Mouse (Mus musculus) heart, postnatal 0 days (tissue): ENCODE results near the gene Rhag. TPM values are rescaled to one million over a fixed set of nuclear protein-coding genes. Genes with fewer than 3 reads are reported as not detected.

Source experiments
- ATAC-seq: fragments of 200-750 bp; cut with Nextera tagmentation; 2 replicates; pipeline ENCODE4 v1.8.0; 2017; ENCODE audit warnings: low read depth, moderate number of reproducible peaks, moderate library complexity; ENCODE audit not compliant: insufficient read depth
- DNase-seq: peaks from one replicate; pipeline ENCODE4 v3.0.0-alpha.2; 2016; ENCODE audit warnings: low spot score
- H3K27ac ChIP-seq: fragments of 300-500 bp; sonication (generic); 2 replicates; pipeline ENCODE4 v1.5.1; 2014; ENCODE audit warnings: low read depth, mild to moderate bottlenecking
- H3K27me3 ChIP-seq: fragments of 300-500 bp; sonication (generic); 2 replicates; pipeline ENCODE4 v1.6.1; 2014; ENCODE audit warnings: low read length, mixed read lengths; ENCODE audit not compliant: control insufficient read depth, insufficient read depth
- H3K36me3 ChIP-seq: fragments of 300-500 bp; sonication (generic); replicated peaks from 2 replicates; pipeline ENCODE4 v1.6.1; 2014; ENCODE audit warnings: low read length, mixed read lengths; ENCODE audit not compliant: control insufficient read depth, insufficient read depth
- H3K4me1 ChIP-seq: fragments of 300-500 bp; sonication (generic); 2 replicates; pipeline ENCODE4 v1.6.1; 2014; ENCODE audit warnings: antibody characterized with exemption; ENCODE audit not compliant: control insufficient read depth, insufficient read depth
- H3K4me2 ChIP-seq: fragments of 300-500 bp; sonication (generic); 2 replicates; pipeline ENCODE4 v1.6.1; 2014; ENCODE audit warnings: low read depth, mild to moderate bottlenecking, low read length, moderate library complexity
- H3K4me3 ChIP-seq: fragments of 300-500 bp; sonication (generic); 2 replicates; pipeline ENCODE4 v1.5.1; 2014; ENCODE audit warnings: low read depth, low read length
- H3K9ac ChIP-seq: fragments of 300-500 bp; sonication (generic); replicated peaks from 2 replicates; pipeline ENCODE4 v1.6.1; 2014; ENCODE audit warnings: low read depth, low read length, mixed read lengths
- H3K9me3 ChIP-seq: fragments of 300-500 bp; sonication (generic); replicated peaks from 2 replicates; pipeline ENCODE4 v1.6.1; 2016; ENCODE audit warnings: low read length; ENCODE audit not compliant: control insufficient read depth
- CTCF ChIP-seq: IDR thresholded peaks from 2 replicates; pipeline ENCODE4 v1.5.1; 2016; ENCODE audit warnings: antibody characterized with exemption, control low read depth, low read depth
- EP300 ChIP-seq: IDR thresholded peaks from 2 replicates; pipeline ENCODE4 v1.6.1; 2016; ENCODE audit warnings: antibody characterized with exemption, low read depth
- WGBS: fragments of 180-500 bp; shearing (Covaris S2); extraction: QIAGEN DNeasy Blood & Tissue Kit; methylation state at CpG from one replicate; pipeline ENCODE4 v1.1.7; 2014; 5-methylcytosine and 5-hydroxymethylcytosine counted together
- polyA plus RNA-seq: library from polyadenylated mRNA; unstranded; fragments of >200 nt; fragmentation: Nextera tagmentation; extraction: Ambion mirVana; gene quantifications from 2 replicates; pipeline ENCODE4 v1.2.1, GENCODE M21; 2015
- total RNA-seq: library from RNA; depleted of rRNA; stranded (reverse); fragments of >200 nt; gene quantifications from 2 replicates; pipeline ENCODE4 v1.2.3, GENCODE M21; 2014; ENCODE audit warnings: low replicate concordance

The Rhag gene
- total and polyA plus RNA-seq, 2 experiments from 2014 or later = 0.34 TPM; not detected in 1

- Histone ChIP-seq H3K9me3 (no peaks in the 10 kb centered on the region), H3K4me2 (no peak overlapping the region), H3K27ac (no peak overlapping the region), H3K4me1 (no peaks in the 10 kb centered on the region), H3K36me3 (no peaks in the 10 kb centered on the region), H3K9ac (no peak overlapping the region), H3K4me3 (no peak overlapping the region), H3K27me3 (no peaks in the 10 kb centered on the region)
- 61% methylated on average over 9 of the region's 9 CpGs for WGBS
- TF ChIP-seq EP300 = no peak
- TF ChIP-seq CTCF = no peak
- DNase-seq = no peak
- no peak for ATAC-seq
These were observed 10.6 kb downstream of the Rhag start for GRCm38 (mm10) chr17:40821477-40821876.

GRCm38 (mm10) chr17:40823817-40824216 lies 12.9 kb downstream of the Rhag start:
- TF ChIP-seq CTCF (peak; percentile 28; the same call in 1 of the 2 replicates), EP300 (no peak)
- no peak overlapping the region for H3K4me3 ChIP-seq
- 25% methylated on average over 4 of the region's 4 CpGs for WGBS
- ATAC-seq (no peak), DNase-seq (no peak)
- H3K36me3 ChIP-seq = no peaks in the 10 kb centered on the region
- H3K4me2 ChIP-seq = no peak overlapping the region
- no peaks in the 10 kb centered on the region for H3K9me3 ChIP-seq
- no peaks in the 10 kb centered on the region for H3K4me1 ChIP-seq
- H3K27me3 ChIP-seq = no peaks in the 10 kb centered on the region
- H3K27ac ChIP-seq = no peak overlapping the region
- no peak overlapping the region for H3K9ac ChIP-seq

DNA sequence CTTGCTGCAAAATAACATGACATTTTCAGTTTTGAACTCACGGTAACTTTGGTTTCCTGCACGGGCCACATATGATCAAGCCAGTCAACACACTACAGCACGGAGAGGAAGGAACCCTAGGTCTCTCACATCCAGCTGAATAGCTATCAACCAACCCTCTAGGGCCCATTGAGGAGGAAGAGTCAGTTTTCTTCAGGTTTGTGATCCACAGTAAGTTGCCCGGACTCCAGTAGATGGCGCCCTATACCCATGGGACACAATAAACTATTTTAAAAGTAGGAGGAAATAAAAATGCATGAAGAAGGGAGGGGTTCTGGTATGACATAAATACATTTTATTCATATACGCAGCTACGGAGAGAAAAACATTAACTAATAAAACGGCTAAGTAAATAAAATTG lies 13.6 kb downstream of the Rhag start:
- TF ChIP-seq CTCF (peak; percentile 57), EP300 (no peak)
- DNase-seq = no peak
- WGBS = 42% methylated on average over 8 of the region's 8 CpGs
- no peak overlapping the region for H3K27ac ChIP-seq
- H3K36me3 ChIP-seq = no peaks in the 10 kb centered on the region
- no peaks in the 10 kb centered on the region for H3K4me1 ChIP-seq
- no peaks in the 10 kb centered on the region for H3K9me3 ChIP-seq
- no peak overlapping the region for H3K4me3 ChIP-seq
- H3K9ac ChIP-seq = no peak overlapping the region
- H3K4me2 ChIP-seq = no peak overlapping the region
- ATAC-seq = no peak
- no peaks in the 10 kb centered on the region for H3K27me3 ChIP-seq

- no peaks in the 10 kb centered on the region for H3K4me1 ChIP-seq
- WGBS = 35% methylated on average over 2 of the region's 2 CpGs
- H3K36me3 ChIP-seq = no peaks in the 10 kb centered on the region
- peak; percentile 15; the same call in 1 of the 2 replicates for TF ChIP-seq CTCF
- TF ChIP-seq EP300 = no peak
- no peaks in the 10 kb centered on the region for H3K9me3 ChIP-seq
- DNase-seq (no peak), ATAC-seq (no peak)
- H3K27ac ChIP-seq = no peak overlapping the region
- H3K4me2 ChIP-seq = no peak overlapping the region
- no peak overlapping the region for H3K9ac ChIP-seq
- H3K27me3 ChIP-seq = no peaks in the 10 kb centered on the region
- H3K4me3 ChIP-seq = no peak overlapping the region
These were observed 20.9 kb downstream of the Rhag start for GRCm38 (mm10) chr17:40831870-40832269.

DNA sequence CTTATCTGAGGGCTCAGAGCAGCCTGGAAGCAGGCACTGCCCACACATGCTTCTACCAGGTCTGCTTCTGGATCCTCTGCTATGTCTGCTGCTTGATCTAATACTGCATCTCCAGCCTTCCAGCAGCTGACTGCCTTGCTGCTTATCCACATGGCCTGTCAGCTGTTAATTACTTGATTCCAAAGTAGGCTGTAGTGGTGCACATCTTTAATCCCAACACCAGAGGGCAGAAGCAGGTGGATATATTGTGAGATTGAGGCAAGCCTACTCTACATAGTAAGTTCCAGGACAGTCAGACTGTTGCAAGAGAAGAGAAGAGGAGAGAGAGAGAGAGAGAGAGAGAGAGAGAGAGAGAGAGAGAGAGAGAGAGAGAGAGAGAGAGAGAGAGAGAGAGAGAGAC lies 26.4 kb downstream of the Rhag start:
- TF ChIP-seq CTCF (peak; percentile 74), EP300 (no peak)
- Histone ChIP-seq H3K9ac (no peak overlapping the region), H3K27me3 (no peaks in the 10 kb centered on the region), H3K27ac (no peak overlapping the region), H3K4me3 (no peak overlapping the region), H3K4me1 (no peaks in the 10 kb centered on the region), H3K36me3 (no peaks in the 10 kb centered on the region), H3K4me2 (no peak overlapping the region), H3K9me3 (no peaks in the 10 kb centered on the region)
- DNase-seq = peak; percentile 54
- ATAC-seq = no peak

- no peak overlapping the region for H3K4me3 ChIP-seq
- no peak overlapping the region for H3K27ac ChIP-seq
- TF ChIP-seq CTCF (no peak), EP300 (no peak)
- no peaks in the 10 kb centered on the region for H3K27me3 ChIP-seq
- H3K9me3 ChIP-seq = no peaks in the 10 kb centered on the region
- no peak overlapping the region for H3K4me2 ChIP-seq
- H3K9ac ChIP-seq = no peak overlapping the region
- H3K36me3 ChIP-seq = no peaks in the 10 kb centered on the region
- H3K4me1 ChIP-seq = no peaks in the 10 kb centered on the region
- no peak for ATAC-seq
- DNase-seq = no peak
These were observed 44.1 kb downstream of the Rhag start for GRCm38 (mm10) chr17:40855065-40855464.
